In the genomic region with DNA sequence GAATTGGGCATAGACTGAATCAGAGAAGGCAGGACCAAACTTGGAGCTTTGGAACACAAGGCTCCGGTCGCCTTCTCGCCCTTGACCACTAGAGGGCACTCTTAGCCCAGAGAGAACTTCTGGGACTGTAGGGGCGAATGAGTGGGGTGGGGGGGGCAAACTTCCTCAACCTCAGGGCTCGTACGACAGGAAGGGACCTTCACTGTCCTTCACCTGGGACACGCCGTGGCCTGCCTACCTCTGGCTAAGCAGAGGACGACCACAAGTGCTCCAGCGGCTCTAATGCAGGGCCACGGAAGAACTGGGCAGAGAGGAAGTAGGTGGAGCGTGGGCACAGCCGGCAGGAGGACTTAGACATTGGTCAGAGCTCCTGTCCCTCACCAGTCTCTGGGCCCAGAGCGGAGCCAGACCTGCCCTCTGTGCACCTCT, we compare ENCODE assay signal across 7 mouse cellular contexts. TPM values are rescaled to one million over a fixed set of nuclear protein-coding genes. Genes with fewer than 3 reads are reported as not detected.
DNase-seq lines count a peak whose midpoint lies in the region; ATAC-seq and TF ChIP-seq lines count a peak whose summit lies in the region.

No protein-coding gene starts in this region.

- ATAC-seq in intestine, postnatal 0 days: peak; percentile 91
- peak; percentile 80 for ATAC-seq in limb, embryonic 11.5 days (ENCODE audit: insufficient number of reproducible peaks, low FRiP score, low TSS enrichment, low read depth)
- peak; percentile 86 for ATAC-seq in midbrain, embryonic 13.5 days

- peaks cover 1% of the 10 kb centered on the region; the same call in 1 of the 2 replicates for H3K36me3 ChIP-seq in intestine, postnatal 0 days (ENCODE audit: control insufficient read depth, insufficient read depth)
- H3K36me3 ChIP-seq in limb, embryonic 11.5 days (ENCODE audit: control insufficient read depth, insufficient read depth, low read length): no peaks in the 10 kb centered on the region
- H3K36me3 ChIP-seq in midbrain, embryonic 13.5 days: peaks cover 8% of the 10 kb centered on the region; the same call in 1 of the 2 replicates
- no peaks in the 10 kb centered on the region for H3K36me3 ChIP-seq in small intestine, adult 2 months (ENCODE audit: control insufficient read depth, insufficient read depth, low read length)

- 0% methylated on average over 14 of the region's 14 CpGs for WGBS in intestine, postnatal 0 days
- 2% methylated on average over 14 of the region's 14 CpGs for WGBS in limb, embryonic 11.5 days
- WGBS in midbrain, embryonic 13.5 days: 1% methylated on average over 14 of the region's 14 CpGs
- under 1% methylated on average over 14 of the region's 14 CpGs for WGBS in small intestine, adult 2 months

- no peaks in the 10 kb centered on the region for H3K27me3 ChIP-seq in intestine, postnatal 0 days (replicated peaks; ENCODE audit: control insufficient read depth, insufficient read depth, low read length)
- H3K27me3 ChIP-seq in limb, embryonic 11.5 days (ENCODE audit: control insufficient read depth, insufficient read depth, low read length): no peaks in the 10 kb centered on the region
- H3K27me3 ChIP-seq in midbrain, embryonic 13.5 days: no peaks in the 10 kb centered on the region
- H3K27me3 ChIP-seq in small intestine, adult 2 months (ENCODE audit: control insufficient read depth, insufficient read depth, low read length): no peaks in the 10 kb centered on the region

- peak overlapping the region; percentile 54 for H3K9ac ChIP-seq in intestine, postnatal 0 days (ENCODE audit: low read depth, low read length)
- peak overlapping the region; percentile 38 for H3K9ac ChIP-seq in limb, embryonic 11.5 days (ENCODE audit: low read length)
- 0 out of 2 replicates have a peak overlapping the region, but pooled peaks have one; percentile 33 for H3K9ac ChIP-seq in midbrain, embryonic 13.5 days (replicated peaks)

- DNase-seq in adrenal gland, adult 2 months: peak; percentile 90
- peak; percentile 82 for DNase-seq in embryo, embryonic 9.5 days (ENCODE audit: extremely low spot score)
- DNase-seq in gastrocnemius, postnatal 4 days (ENCODE audit: low spot score in 2 of 2): peak; percentile 73 to 77
- peak; percentile 90 for DNase-seq in limb, embryonic 11.5 days (ENCODE audit: low spot score)

- peak overlapping the region; percentile 51; the same call in 1 of the 2 replicates for H3K27ac ChIP-seq in intestine, postnatal 0 days (ENCODE audit: low read depth, low read length)
- H3K27ac ChIP-seq in limb, embryonic 11.5 days (replicated peaks; ENCODE audit: low read depth, low read length): no peak overlapping the region
- no peak overlapping the region for H3K27ac ChIP-seq in midbrain, embryonic 13.5 days
- peak overlapping the region; percentile 57; the same call in 1 of the 2 replicates for H3K27ac ChIP-seq in small intestine, adult 2 months (ENCODE audit: insufficient read depth, low read depth, low read length)

- H3K9me3 ChIP-seq in intestine, postnatal 0 days (ENCODE audit: control insufficient read depth): no peaks in the 10 kb centered on the region
- H3K9me3 ChIP-seq in limb, embryonic 11.5 days (ENCODE audit: control insufficient read depth, low read length): no peaks in the 10 kb centered on the region
- 0 out of 2 replicates have a peak, but pooled peaks cover 6% of the 10 kb centered on the region for H3K9me3 ChIP-seq in midbrain, embryonic 13.5 days

- H3K4me1 ChIP-seq in intestine, postnatal 0 days (replicated peaks; ENCODE audit: control insufficient read depth, insufficient read depth, low read length): no peaks in the 10 kb centered on the region
- H3K4me1 ChIP-seq in limb, embryonic 11.5 days (ENCODE audit: control insufficient read depth, insufficient read depth, low read length): peaks cover 4% of the 10 kb centered on the region; the same call in 1 of the 2 replicates
- peaks cover 14% of the 10 kb centered on the region for H3K4me1 ChIP-seq in midbrain, embryonic 13.5 days (replicated peaks)
- peaks cover 4% of the 10 kb centered on the region for H3K4me1 ChIP-seq in small intestine, adult 2 months (ENCODE audit: control insufficient read depth, insufficient read depth, insufficient read length, low read length)

- peak; percentile 98 for TF ChIP-seq CTCF in intestine, postnatal 0 days (IDR thresholded peaks at IDR 0.05; ENCODE audit: low read depth)
- peak; percentile 99 for TF ChIP-seq CTCF in small intestine, adult 2 months (IDR thresholded peaks at IDR 0.05; ENCODE audit: extremely low read depth, insufficient read length, insufficient replicate concordance, low read depth, low read length)

- H3K4me3 ChIP-seq in intestine, postnatal 0 days (ENCODE audit: low read depth, low read length): peak overlapping the region; percentile 50
- H3K4me3 ChIP-seq in limb, embryonic 11.5 days (ENCODE audit: low read depth, low read length): peak overlapping the region; percentile 36
- peak overlapping the region; percentile 47 for H3K4me3 ChIP-seq in midbrain, embryonic 13.5 days (replicated peaks)
- H3K4me3 ChIP-seq in small intestine, adult 2 months (ENCODE audit: low read depth, low read length): peak overlapping the region; percentile 76

- peak overlapping the region; percentile 61 for H3K4me2 ChIP-seq in intestine, postnatal 0 days (replicated peaks; ENCODE audit: low read depth)
- peak overlapping the region; percentile 41 for H3K4me2 ChIP-seq in limb, embryonic 11.5 days (ENCODE audit: low read depth, severe bottlenecking)
- H3K4me2 ChIP-seq in midbrain, embryonic 13.5 days (replicated peaks): peak overlapping the region; percentile 53

- TF ChIP-seq POLR2A in small intestine, adult 2 months (IDR thresholded peaks at IDR 0.05; ENCODE audit: low read depth, low read length): peak; percentile 36; the same call in 1 of the 2 replicates

RNA-seq across cellular contexts. Expression of a gene that starts 5.5 kb away (rescaled TPM):
- total RNA-seq in adrenal gland, adult 2 months (2021): 10 to 100 TPM; 78.7 to 94.3 TPM
- polyA plus RNA-seq in adrenal gland, adult 2 months (2012; rRNA removed): 249 and 261 TPM in 2 replicates
- total RNA-seq in gastrocnemius, postnatal 4 days (2021): 10 to 100 TPM; 94.5 to 94.7 TPM
- polyA plus RNA-seq in intestine, postnatal 0 days (2015; fragmentation: Nextera tagmentation; extraction: Ambion mirVana): 171 and 174 TPM in 2 replicates
- polyA plus RNA-seq in limb, embryonic 11.5 days (2014; fragmentation: Nextera tagmentation; extraction: Ambion mirVana): 60.1 and 65.9 TPM in 2 replicates
- 81.7 and 87.5 TPM in 2 replicates for polyA plus RNA-seq in midbrain, embryonic 13.5 days (2015; fragmentation: Nextera tagmentation; extraction: Ambion mirVana)
- 55.8 and 59.7 TPM in 2 replicates for polyA plus RNA-seq in small intestine, adult 2 months (2012; rRNA removed)

RNA-seq across cellular contexts. Expression of a gene that starts 13.2 kb away (rescaled TPM):
- total RNA-seq in adrenal gland, adult 2 months (2021): 1 to 10 TPM; 4.2 to 7.4 TPM
- 4.0 and 4.1 TPM in 2 replicates for polyA plus RNA-seq in adrenal gland, adult 2 months (2012; rRNA removed)
- total RNA-seq in gastrocnemius, postnatal 4 days (2021): 1 to 10 TPM; 4.6 to 6.3 TPM
- 14.6 and 15.4 TPM in 2 replicates for polyA plus RNA-seq in intestine, postnatal 0 days (2015; fragmentation: Nextera tagmentation; extraction: Ambion mirVana)
- polyA plus RNA-seq in limb, embryonic 11.5 days (2014; fragmentation: Nextera tagmentation; extraction: Ambion mirVana): 26.8 and 28.4 TPM in 2 replicates
- 46.9 and 48.7 TPM in 2 replicates for polyA plus RNA-seq in midbrain, embryonic 13.5 days (2015; fragmentation: Nextera tagmentation; extraction: Ambion mirVana)
- polyA plus RNA-seq in small intestine, adult 2 months (2012; rRNA removed): 2.2 and 2.7 TPM in 2 replicates

Comparison
In these comparisons a context has a peak if more than half of its experiments do, and no peak if none do; other contexts are left out.
1. H3K27ac ChIP-seq: peak in intestine, postnatal 0 days (single experiment) and small intestine, adult 2 months (single experiment); none in limb, embryonic 11.5 days (single experiment) and midbrain, embryonic 13.5 days (single experiment).
2. Peak in every context shown above with its lines, with median percentiles within 50 percentile points of each other: DNase-seq, ATAC-seq, H3K4me2 ChIP-seq, H3K4me3 ChIP-seq and H3K9ac ChIP-seq.